ENCODE assay signal across 26 mouse cellular contexts in genomic region chr8:117676460-117676859, GRCm38 (mm10). TPM values are rescaled to one million over a fixed set of nuclear protein-coding genes. Genes with fewer than 3 reads are reported as not detected.
DNase-seq lines count a peak whose midpoint lies in the region; ATAC-seq and TF ChIP-seq lines count a peak whose summit lies in the region.
"Had no signal": no experiment of that assay in that cellular context is flagged by ENCODE, and none has a peak within 500 bp of the region (broad histone marks: within the 10 kb centered on the region; RNA-seq: fewer than 3 reads in every experiment).

No protein-coding gene starts in this region.

- ATAC-seq in lung, embryonic 14.5 days (ENCODE audit: insufficient read depth): no peak; the same call in 1 of the 2 replicates
- ATAC-seq in intestine, embryonic 16.5 days: peak; percentile 55
- peak; percentile 49; the same call in 1 of the 2 replicates for ATAC-seq in liver, embryonic 13.5 days (ENCODE audit: low read depth)
- peak; percentile 29; the same call in 1 of the 2 replicates for ATAC-seq in stomach, embryonic 16.5 days (ENCODE audit: insufficient read depth, low FRiP score)
- ATAC-seq: forebrain, postnatal 0 days; midbrain, embryonic 16.5 days had no signal

- no peak for TF ChIP-seq CTCF in lung, embryonic 14.5 days (IDR thresholded peaks at IDR 0.05; ENCODE audit: low read depth)

- no peaks in the 10 kb centered on the region; the same call in 1 of the 2 replicates for H3K4me1 ChIP-seq in lung, embryonic 14.5 days (ENCODE audit: insufficient read depth)
- peaks cover 17% of the 10 kb centered on the region for H3K4me1 ChIP-seq in intestine, embryonic 16.5 days (ENCODE audit: control insufficient read depth, insufficient read depth, low read length)
- H3K4me1 ChIP-seq in liver, embryonic 13.5 days (replicated peaks): peaks cover 3% of the 10 kb centered on the region
- no peaks in the 10 kb centered on the region for H3K4me1 ChIP-seq in stomach, embryonic 16.5 days (ENCODE audit: control insufficient read depth, insufficient read depth, low read length)

- no peaks in the 10 kb centered on the region for H3K9me3 ChIP-seq in lung, embryonic 14.5 days (ENCODE audit: low read depth, low read length)
- no peaks in the 10 kb centered on the region for H3K9me3 ChIP-seq in intestine, embryonic 16.5 days (ENCODE audit: control insufficient read depth, low read length)
- no peaks in the 10 kb centered on the region for H3K9me3 ChIP-seq in liver, embryonic 13.5 days (replicated peaks)
- no peaks in the 10 kb centered on the region for H3K9me3 ChIP-seq in stomach, embryonic 16.5 days (replicated peaks; ENCODE audit: control insufficient read depth, low read length)
- H3K9me3 ChIP-seq: forebrain, embryonic 10.5 days; heart, embryonic 13.5 days; hindbrain, embryonic 13.5 days; limb, embryonic 10.5 days; midbrain, embryonic 10.5 days; neural tube, embryonic 13.5 days had no signal

- intact Hi-C loops in heart, postnatal 36 days (cut with DNase I): no loop called here
- intact Hi-C loops in heart, postnatal 14 days (cut with DNase I): no loop called here

- no peaks in the 10 kb centered on the region for H3K27me3 ChIP-seq in lung, embryonic 14.5 days (ENCODE audit: insufficient read depth, low read length)
- H3K27me3 ChIP-seq in intestine, embryonic 16.5 days (replicated peaks; ENCODE audit: control insufficient read depth, insufficient read depth, low read length): no peaks in the 10 kb centered on the region
- no peaks in the 10 kb centered on the region for H3K27me3 ChIP-seq in liver, embryonic 13.5 days
- H3K27me3 ChIP-seq in stomach, embryonic 16.5 days (ENCODE audit: control insufficient read depth, insufficient read depth, low read length): no peaks in the 10 kb centered on the region
- H3K27me3 ChIP-seq: neural tube, embryonic 13.5 days had no signal

- peak; percentile 17 for DNase-seq in lung, embryonic 14.5 days
- DNase-seq in lung, postnatal 36 days: no peak
- no peak for DNase-seq in liver, embryonic 13.5 days
- no peak for DNase-seq in heart, postnatal 36 days
- DNase-seq in testis, postnatal 10 days (ENCODE audit: low spot score): no peak
- no peak for DNase-seq in heart, postnatal 14 days
- DNase-seq: adrenal gland, postnatal 36 days; cerebellum, adult 9-10 months; forebrain, postnatal 0 days; gastrocnemius, postnatal 25 days; heart, adult 18-20 months; kidney, adult 9 months; kidney, postnatal 14 days; lung, adult 18-20 months; thymus, postnatal 14 days had no signal

- H3K27ac ChIP-seq in lung, embryonic 14.5 days (ENCODE audit: low read depth): no peak overlapping the region
- no peak overlapping the region; the same call in 1 of the 2 replicates for H3K27ac ChIP-seq in intestine, embryonic 16.5 days (ENCODE audit: low read length)
- peak overlapping the region; percentile 55 for H3K27ac ChIP-seq in liver, embryonic 13.5 days
- H3K27ac ChIP-seq in stomach, embryonic 16.5 days (ENCODE audit: low read length): peak overlapping the region; percentile 28; the same call in 1 of the 2 replicates
- H3K27ac ChIP-seq: forebrain, embryonic 10.5 days; heart, embryonic 13.5 days; hindbrain, embryonic 13.5 days; limb, embryonic 10.5 days; midbrain, embryonic 10.5 days; neural tube, embryonic 13.5 days had no signal

- no peak overlapping the region for H3K4me3 ChIP-seq in lung, embryonic 14.5 days (ENCODE audit: low read depth, low read length)
- H3K4me3 ChIP-seq in intestine, embryonic 16.5 days (ENCODE audit: low read length): no peak overlapping the region
- no peak overlapping the region for H3K4me3 ChIP-seq in liver, embryonic 13.5 days (replicated peaks)
- no peak overlapping the region for H3K4me3 ChIP-seq in stomach, embryonic 16.5 days (replicated peaks; ENCODE audit: low read length)
- H3K4me3 ChIP-seq: forebrain, embryonic 10.5 days; heart, embryonic 13.5 days; hindbrain, embryonic 13.5 days; limb, embryonic 10.5 days; midbrain, embryonic 10.5 days; myocyte; neural tube, embryonic 13.5 days had no signal

- H3K4me2 ChIP-seq in lung, embryonic 14.5 days: no peak overlapping the region
- H3K4me2 ChIP-seq in intestine, embryonic 16.5 days (ENCODE audit: low read depth, low read length): no peak overlapping the region
- H3K4me2 ChIP-seq in liver, embryonic 13.5 days: peak overlapping the region; percentile 13; the same call in 1 of the 2 replicates
- no peak overlapping the region for H3K4me2 ChIP-seq in stomach, embryonic 16.5 days (ENCODE audit: low read depth, low read length)
- H3K4me2 ChIP-seq: heart, embryonic 13.5 days; hindbrain, embryonic 13.5 days; neural tube, embryonic 13.5 days had no signal

- 40% methylated on average over 9 of the region's 9 CpGs for WGBS in lung, embryonic 14.5 days
- 40% methylated on average over 9 of the region's 9 CpGs for WGBS in intestine, embryonic 16.5 days
- WGBS in liver, embryonic 13.5 days (ENCODE audit: insufficient replicate concordance): 63% methylated on average over 9 of the region's 9 CpGs
- 46% methylated on average over 9 of the region's 9 CpGs for WGBS in stomach, embryonic 16.5 days

- H3K9ac ChIP-seq in lung, embryonic 14.5 days: no peak overlapping the region
- peak overlapping the region; percentile 32; the same call in 1 of the 2 replicates for H3K9ac ChIP-seq in intestine, embryonic 16.5 days (ENCODE audit: low read depth, low read length)
- no peak overlapping the region for H3K9ac ChIP-seq in liver, embryonic 13.5 days
- no peak overlapping the region for H3K9ac ChIP-seq in stomach, embryonic 16.5 days (ENCODE audit: low read length)
- H3K9ac ChIP-seq: forebrain, postnatal 0 days; heart, embryonic 13.5 days; hindbrain, embryonic 13.5 days; neural tube, embryonic 13.5 days had no signal

- H3K36me3 ChIP-seq in lung, embryonic 14.5 days (ENCODE audit: insufficient read depth): no peaks in the 10 kb centered on the region
- no peaks in the 10 kb centered on the region for H3K36me3 ChIP-seq in intestine, embryonic 16.5 days (ENCODE audit: control insufficient read depth, insufficient read depth, low read length)
- no peaks in the 10 kb centered on the region for H3K36me3 ChIP-seq in liver, embryonic 13.5 days
- H3K36me3 ChIP-seq in stomach, embryonic 16.5 days (ENCODE audit: control insufficient read depth, insufficient read depth, low read length): no peaks in the 10 kb centered on the region
- H3K36me3 ChIP-seq: forebrain, embryonic 10.5 days; heart, embryonic 13.5 days; hindbrain, embryonic 13.5 days; limb, embryonic 10.5 days; midbrain, embryonic 10.5 days; neural tube, embryonic 13.5 days had no signal

RNA-seq across cellular contexts. Expression of gene Sdr42e1, which starts 3.0 kb away (rescaled TPM):
- polyA plus RNA-seq in lung, embryonic 14.5 days (2014; fragmentation: Nextera tagmentation; extraction: Ambion mirVana): 1.2 and 1.8 TPM in 2 replicates
- polyA plus RNA-seq in intestine, embryonic 16.5 days (2015; fragmentation: Nextera tagmentation; extraction: Ambion mirVana): 7.9 and 8.7 TPM in 2 replicates
- 1.1 and 1.5 TPM in 2 replicates for polyA plus RNA-seq in liver, embryonic 13.5 days (2015; fragmentation: Nextera tagmentation; extraction: Ambion mirVana)
- 14.0 and 18.1 TPM in 2 replicates for polyA plus RNA-seq in stomach, embryonic 16.5 days (2015; fragmentation: Nextera tagmentation; extraction: Ambion mirVana)
- total RNA-seq in heart, postnatal 36 days (2021): 1 to 10 TPM; 2.2 to 2.4 TPM
- 1 to 10 TPM; 1.6 to 2.2 TPM for total RNA-seq in heart, postnatal 14 days (2021)

RNA-seq across cellular contexts. Expression of gene Hsd17b2, which starts 25.2 kb away (rescaled TPM):
- polyA plus RNA-seq in lung, embryonic 14.5 days (2014; fragmentation: Nextera tagmentation; extraction: Ambion mirVana): 0.18 TPM in 1 of 2 replicates, not detected in the other
- 50.8 and 52.4 TPM in 2 replicates for polyA plus RNA-seq in intestine, embryonic 16.5 days (2015; fragmentation: Nextera tagmentation; extraction: Ambion mirVana)
- polyA plus RNA-seq in liver, embryonic 13.5 days (2015; fragmentation: Nextera tagmentation; extraction: Ambion mirVana): 41.4 and 46.2 TPM in 2 replicates
- polyA plus RNA-seq in stomach, embryonic 16.5 days (2015; fragmentation: Nextera tagmentation; extraction: Ambion mirVana): 34.3 and 42.8 TPM in 2 replicates
- not detected for total RNA-seq in heart, postnatal 36 days (2021)
- not detected for total RNA-seq in heart, postnatal 14 days (2021)
- total RNA-seq: forebrain, postnatal 0 days; gastrocnemius, postnatal 25 days; heart, adult 18-20 months; heart, postnatal 25 days had no signal
- polyA plus RNA-seq: forebrain, embryonic 10.5 days; forebrain, postnatal 0 days; hindbrain, embryonic 13.5 days; limb, embryonic 10.5 days; myocyte had no signal

Comparison
In these comparisons a context has a peak if more than half of its experiments do, and no peak if none do; other contexts are left out.
1. H3K27ac ChIP-seq: peak in liver, embryonic 13.5 days (single experiment) and stomach, embryonic 16.5 days (single experiment); none in lung, embryonic 14.5 days (single experiment) and intestine, embryonic 16.5 days (single experiment).
2. RNA of gene Hsd17b2, which starts 25.2 kb away (polyA plus RNA-seq): 50.8 to 52.4 TPM in intestine, embryonic 16.5 days, 41.4 to 46.2 TPM in liver, embryonic 13.5 days and 34.3 to 42.8 TPM in stomach, embryonic 16.5 days; 0.18 TPM in lung, embryonic 14.5 days; every median in the first group is over 10 times any median in the second.